Mouse (Mus musculus): ENCODE data around the gene Bmpr1b. TPM values are rescaled to one million over a fixed set of nuclear protein-coding genes. Genes with fewer than 3 reads are reported as not detected.
"Not testable (repeated sequence)": the region's sequence is repeated elsewhere in the genome, so short reads cannot be mapped to it uniquely, and the experiment has no call there.

The Bmpr1b gene
- 2.9 and 4.2 TPM in 2 replicates for polyA plus RNA-seq (2014; fragmentation: Nextera tagmentation; extraction: Ambion mirVana)

DNA sequence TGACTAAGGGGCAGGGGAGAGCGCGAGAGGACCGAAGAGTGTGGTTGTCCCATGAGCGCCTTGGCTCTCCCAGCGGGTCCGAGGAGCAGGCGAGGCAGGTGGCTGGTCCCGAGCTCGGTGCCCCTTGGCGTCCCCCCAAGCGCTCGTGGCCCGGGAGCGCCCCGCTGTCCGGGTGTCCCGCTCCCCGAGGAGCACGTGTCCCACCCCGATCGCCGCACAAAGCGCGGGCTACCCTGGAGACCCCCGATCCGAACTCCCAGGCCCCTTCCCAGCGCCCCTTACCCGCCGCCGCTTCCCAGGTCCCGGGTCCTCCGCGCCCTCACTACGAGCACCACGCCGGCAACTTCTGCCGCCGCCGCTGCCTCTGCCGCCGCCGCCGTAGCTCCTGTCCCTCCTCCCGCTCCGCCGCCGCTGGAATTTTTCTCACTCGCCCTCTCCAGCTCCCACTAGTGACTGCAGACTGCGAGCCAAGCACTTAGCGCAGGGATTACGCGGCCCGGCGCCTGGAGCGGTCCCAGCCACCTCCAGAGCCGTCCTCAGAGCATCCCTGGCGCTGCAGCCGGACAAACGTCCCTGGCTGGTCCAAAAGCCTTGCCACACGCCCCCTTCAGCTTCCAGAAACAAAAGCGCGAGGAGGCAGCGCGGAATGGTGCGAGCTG, at the start of gene Bmpr1b:
TSS of gene Bmpr1b (minus strand) at position 563 of the 659 bp plus-strand sequence.
- DNase-seq: peak; percentile 90
- no peaks in the 10 kb centered on the region for H3K4me1 ChIP-seq (ENCODE audit: control insufficient read depth, insufficient read depth, low read length)
- peak; percentile 92 for ATAC-seq (ENCODE audit: low FRiP score, low TSS enrichment)
- H3K4me3 ChIP-seq (replicated peaks; ENCODE audit: low read depth, low read length): peak within 1 kb of the TSS; percentile 55
- H3K9ac ChIP-seq (replicated peaks; ENCODE audit: low read length): peak within 1 kb of the TSS; percentile 53; the same call in 1 of the 2 replicates
- H3K9me3 ChIP-seq (ENCODE audit: control insufficient read depth, low read length): no peaks in the 10 kb centered on the region
- no peaks in the 10 kb centered on the region for H3K36me3 ChIP-seq (ENCODE audit: control insufficient read depth, insufficient read depth, low read length)
- peaks cover 3% of the 10 kb centered on the region; the same call in 1 of the 2 replicates for H3K27me3 ChIP-seq (ENCODE audit: control insufficient read depth, insufficient read depth, low read length)
- peak within 1 kb of the TSS; percentile 85 for H3K4me2 ChIP-seq (ENCODE audit: low read length)
- 0 out of 2 replicates have a peak within 1 kb of the TSS, but pooled peaks have one; percentile 20 for H3K27ac ChIP-seq (replicated peaks; ENCODE audit: low read depth, low read length)
- WGBS: 0% methylated on average over 65 of the region's 65 CpGs

DNA sequence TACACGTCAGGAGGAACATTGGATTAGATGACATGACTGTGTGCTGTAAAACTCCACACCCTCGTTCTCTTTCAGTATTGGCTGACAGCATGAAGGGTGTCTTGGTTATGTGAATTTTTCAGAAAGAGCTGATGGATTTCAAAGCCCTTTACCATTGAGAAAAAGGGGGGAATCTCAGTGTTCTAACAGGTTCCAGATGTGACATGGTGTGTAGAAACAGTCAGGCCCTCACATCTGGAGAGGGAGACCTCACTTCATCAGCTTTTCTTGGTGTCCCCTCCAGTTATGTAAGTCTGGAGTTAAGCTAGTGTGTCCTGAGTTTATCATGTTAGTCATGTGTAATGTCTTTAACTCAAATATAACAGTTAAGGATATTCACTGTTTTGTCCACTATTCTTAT, 43.6 kb upstream of the Bmpr1b start:
- Histone ChIP-seq H3K4me2 (ENCODE audit: low read length) (no peak overlapping the region), H3K9me3 (ENCODE audit: control insufficient read depth, low read length) (no peaks in the 10 kb centered on the region), H3K36me3 (ENCODE audit: control insufficient read depth, insufficient read depth, low read length) (no peaks in the 10 kb centered on the region), H3K4me1 (ENCODE audit: control insufficient read depth, insufficient read depth, low read length) (no peaks in the 10 kb centered on the region; the same call in 1 of the 2 replicates), H3K27ac (replicated peaks; ENCODE audit: low read depth, low read length) (no peak overlapping the region), H3K27me3 (ENCODE audit: control insufficient read depth, insufficient read depth, low read length) (no peaks in the 10 kb centered on the region), H3K4me3 (replicated peaks; ENCODE audit: low read depth, low read length) (no peak overlapping the region), H3K9ac (replicated peaks; ENCODE audit: low read length) (no peak overlapping the region)
- DNase-seq (no peak), ATAC-seq (ENCODE audit: low FRiP score, low TSS enrichment) (no peak)
- 66% methylated on average over 2 of the region's 2 CpGs for WGBS

DNA sequence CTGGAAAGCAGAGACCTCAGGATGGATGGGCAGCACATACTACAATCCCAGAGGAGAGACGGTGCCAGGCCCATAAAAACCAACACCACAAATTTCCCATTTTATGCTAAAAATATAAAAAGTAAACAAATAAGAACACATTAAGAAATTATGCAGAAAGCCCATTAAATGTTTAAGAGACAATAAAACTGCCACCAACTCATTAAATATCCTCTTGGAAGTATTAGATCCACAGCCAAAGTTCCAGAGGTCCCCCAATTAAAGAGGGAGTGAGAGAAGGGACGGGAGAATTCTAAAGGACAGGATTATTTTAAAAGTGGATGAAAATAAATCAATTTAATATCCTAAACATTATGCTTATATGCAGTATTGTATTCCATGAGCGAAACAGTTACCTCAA, 43.0 kb upstream of the Bmpr1b start:
- H3K9me3 ChIP-seq (ENCODE audit: control insufficient read depth, low read length): no peaks in the 10 kb centered on the region
- H3K27me3 ChIP-seq (ENCODE audit: control insufficient read depth, insufficient read depth, low read length): no peaks in the 10 kb centered on the region

DNA sequence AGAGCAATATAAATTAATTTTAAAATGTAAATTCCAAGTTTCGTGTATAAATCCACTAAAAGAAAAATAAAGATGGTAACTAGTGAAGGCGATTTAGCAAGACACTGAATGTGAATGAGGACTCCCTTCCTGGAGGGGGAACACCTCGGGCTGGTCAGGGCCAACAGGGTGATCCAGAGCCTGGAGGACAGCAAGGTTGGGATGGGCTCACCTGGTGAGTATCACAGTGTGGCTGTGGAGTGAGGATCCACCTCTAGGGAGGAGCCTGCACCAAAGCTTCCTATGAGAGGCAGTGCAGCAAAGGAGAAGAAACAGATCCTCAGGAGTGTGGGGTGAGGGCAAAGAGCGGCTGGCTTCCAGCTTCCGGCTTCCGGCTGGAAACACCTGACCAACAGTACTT, 40.8 kb upstream of the Bmpr1b start:
- no peaks in the 10 kb centered on the region for H3K36me3 ChIP-seq (ENCODE audit: control insufficient read depth, insufficient read depth, low read length)
- H3K4me2 ChIP-seq (ENCODE audit: low read length): no peak overlapping the region
- ATAC-seq (ENCODE audit: low FRiP score, low TSS enrichment) (no peak), DNase-seq (no peak)
- H3K9ac ChIP-seq (replicated peaks; ENCODE audit: low read length): no peak overlapping the region
- no peaks in the 10 kb centered on the region for H3K27me3 ChIP-seq (ENCODE audit: control insufficient read depth, insufficient read depth, low read length)
- H3K4me1 ChIP-seq (ENCODE audit: control insufficient read depth, insufficient read depth, low read length): no peaks in the 10 kb centered on the region; the same call in 1 of the 2 replicates
- WGBS: 84% methylated on average over 6 of the region's 6 CpGs
- no peak overlapping the region for H3K27ac ChIP-seq (replicated peaks; ENCODE audit: low read depth, low read length)
- H3K4me3 ChIP-seq (replicated peaks; ENCODE audit: low read depth, low read length): no peak overlapping the region
- no peaks in the 10 kb centered on the region for H3K9me3 ChIP-seq (ENCODE audit: control insufficient read depth, low read length)

More for the DNA sequence above, 43.0 kb upstream of the Bmpr1b start:
- no peaks in the 10 kb centered on the region for H3K36me3 ChIP-seq (ENCODE audit: control insufficient read depth, insufficient read depth, low read length)
- no peak overlapping the region for H3K4me3 ChIP-seq (replicated peaks; ENCODE audit: low read depth, low read length)
- WGBS: 90% methylated on average over 3 of the region's 3 CpGs
- no peak overlapping the region for H3K4me2 ChIP-seq (ENCODE audit: low read length)
- no peaks in the 10 kb centered on the region; the same call in 1 of the 2 replicates for H3K4me1 ChIP-seq (ENCODE audit: control insufficient read depth, insufficient read depth, low read length)
- DNase-seq (no peak), ATAC-seq (ENCODE audit: low FRiP score, low TSS enrichment) (no peak)
- H3K9ac ChIP-seq (replicated peaks; ENCODE audit: low read length): no peak overlapping the region
- no peak overlapping the region for H3K27ac ChIP-seq (replicated peaks; ENCODE audit: low read depth, low read length)

DNA sequence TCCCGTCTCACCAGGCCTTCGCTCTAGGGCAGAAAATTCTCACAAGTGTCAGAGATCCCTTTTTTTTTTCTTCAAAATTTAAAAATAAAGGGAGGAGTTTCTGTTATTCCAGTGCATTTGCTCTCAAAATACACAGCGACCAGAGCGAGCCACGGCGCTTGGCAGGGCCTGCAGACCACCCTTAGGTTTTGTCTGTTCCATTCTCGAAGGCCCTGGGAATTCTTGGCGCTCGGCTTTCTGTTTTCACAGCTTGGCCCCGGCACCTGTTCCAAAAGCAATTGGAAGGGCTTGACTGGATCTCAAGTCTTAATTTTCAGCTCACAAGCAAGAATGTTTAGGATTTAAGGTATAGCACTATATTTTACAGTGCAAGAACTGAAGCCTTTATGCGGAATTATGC, 39.8 kb upstream of the Bmpr1b start:
- ATAC-seq (ENCODE audit: low FRiP score, low TSS enrichment) (no peak), DNase-seq (no peak)
- Histone ChIP-seq H3K9ac (replicated peaks; ENCODE audit: low read length) (no peak overlapping the region), H3K27ac (replicated peaks; ENCODE audit: low read depth, low read length) (no peak overlapping the region), H3K27me3 (ENCODE audit: control insufficient read depth, insufficient read depth, low read length) (no peaks in the 10 kb centered on the region), H3K4me1 (ENCODE audit: control insufficient read depth, insufficient read depth, low read length) (no peaks in the 10 kb centered on the region; the same call in 1 of the 2 replicates), H3K4me3 (replicated peaks; ENCODE audit: low read depth, low read length) (no peak overlapping the region), H3K9me3 (ENCODE audit: control insufficient read depth, low read length) (no peaks in the 10 kb centered on the region), H3K36me3 (ENCODE audit: control insufficient read depth, insufficient read depth, low read length) (no peaks in the 10 kb centered on the region), H3K4me2 (ENCODE audit: low read length) (no peak overlapping the region)
- WGBS: 84% methylated on average over 11 of the region's 11 CpGs

DNA sequence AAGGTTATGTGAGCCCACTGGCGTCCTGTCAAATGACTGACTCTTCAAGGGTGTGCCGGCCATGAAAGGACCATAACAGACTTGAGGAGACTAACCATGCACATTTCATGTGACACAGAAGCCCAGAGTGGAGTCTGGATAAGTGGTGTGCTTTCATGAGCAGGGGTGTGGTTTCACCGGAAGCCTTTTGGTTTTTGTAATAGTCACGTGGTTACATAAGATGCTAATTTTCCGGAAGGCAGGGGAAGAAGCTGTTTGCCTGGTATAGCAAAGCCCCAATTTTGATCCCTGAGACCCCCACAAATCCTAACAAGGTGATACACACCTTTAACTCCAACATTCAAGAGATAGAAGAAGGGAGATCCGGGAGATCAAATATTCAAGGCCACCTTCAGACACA, 38.3 kb upstream of the Bmpr1b start:
- no peaks in the 10 kb centered on the region for H3K9me3 ChIP-seq (ENCODE audit: control insufficient read depth, low read length)
- no peak overlapping the region for H3K4me2 ChIP-seq (ENCODE audit: low read length)
- no peaks in the 10 kb centered on the region; the same call in 1 of the 2 replicates for H3K4me1 ChIP-seq (ENCODE audit: control insufficient read depth, insufficient read depth, low read length)
- WGBS: 91% methylated on average over 6 of the region's 6 CpGs
- no peak overlapping the region for H3K9ac ChIP-seq (replicated peaks; ENCODE audit: low read length)
- no peak for DNase-seq
- no peak overlapping the region for H3K27ac ChIP-seq (replicated peaks; ENCODE audit: low read depth, low read length)
- no peak overlapping the region for H3K4me3 ChIP-seq (replicated peaks; ENCODE audit: low read depth, low read length)
- H3K36me3 ChIP-seq (ENCODE audit: control insufficient read depth, insufficient read depth, low read length): no peaks in the 10 kb centered on the region
- H3K27me3 ChIP-seq (ENCODE audit: control insufficient read depth, insufficient read depth, low read length): no peaks in the 10 kb centered on the region
- ATAC-seq (ENCODE audit: low FRiP score, low TSS enrichment): no peak

DNA sequence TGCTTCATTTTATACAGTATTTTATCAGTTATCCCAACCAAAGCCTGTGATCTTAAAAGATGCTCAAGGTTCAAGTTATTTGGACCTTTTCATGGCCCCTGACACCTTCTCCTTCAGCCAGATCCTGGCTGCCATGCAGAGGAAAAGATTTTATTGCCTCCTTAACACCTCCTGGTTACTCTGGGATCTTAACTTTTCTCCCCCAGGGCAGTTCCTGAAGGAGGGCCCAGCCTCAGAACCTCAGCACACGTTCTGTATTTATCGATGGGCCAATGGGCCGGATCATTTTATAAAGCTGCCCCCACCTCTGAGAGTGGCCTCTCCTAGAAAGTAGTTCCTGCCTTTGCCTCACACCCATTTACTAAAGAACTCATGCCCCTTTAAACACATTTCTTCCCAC, 37.1 kb upstream of the Bmpr1b start:
- 98% methylated on average over 3 of the region's 3 CpGs for WGBS
- H3K4me3 ChIP-seq (replicated peaks; ENCODE audit: low read depth, low read length): no peak overlapping the region
- H3K9ac ChIP-seq (replicated peaks; ENCODE audit: low read length): no peak overlapping the region

DNA sequence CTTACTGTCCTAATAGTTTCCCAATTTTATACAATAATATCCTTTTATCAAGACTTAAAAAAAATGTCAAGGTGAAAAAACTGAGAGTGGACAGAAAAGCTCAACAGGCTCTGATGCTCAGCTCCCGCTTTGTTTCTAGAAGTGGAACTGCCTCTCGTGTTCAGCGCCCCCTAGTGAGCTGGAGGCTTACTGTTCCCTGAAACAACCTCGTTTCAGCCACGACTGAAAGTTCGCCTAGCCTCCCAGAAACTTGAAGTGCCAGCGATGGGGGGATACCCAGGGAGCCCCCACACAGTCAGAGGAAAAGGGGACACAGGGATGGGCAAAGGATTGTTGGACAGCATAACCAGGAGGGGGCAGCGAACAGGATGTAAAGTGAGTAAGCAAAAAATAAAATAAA, 26.9 kb upstream of the Bmpr1b start:
- ATAC-seq (ENCODE audit: low FRiP score, low TSS enrichment): no peak
- Histone ChIP-seq H3K4me3 (replicated peaks; ENCODE audit: low read depth, low read length) (no peak overlapping the region), H3K9me3 (ENCODE audit: control insufficient read depth, low read length) (no peaks in the 10 kb centered on the region), H3K4me1 (ENCODE audit: control insufficient read depth, insufficient read depth, low read length) (no peaks in the 10 kb centered on the region), H3K27me3 (ENCODE audit: control insufficient read depth, insufficient read depth, low read length) (no peaks in the 10 kb centered on the region), H3K4me2 (ENCODE audit: low read length) (no peak overlapping the region), H3K27ac (replicated peaks; ENCODE audit: low read depth, low read length) (no peak overlapping the region), H3K9ac (replicated peaks; ENCODE audit: low read length) (no peak overlapping the region), H3K36me3 (ENCODE audit: control insufficient read depth, insufficient read depth, low read length) (no peaks in the 10 kb centered on the region)
- WGBS: 88% methylated on average over 8 of the region's 8 CpGs
- no peak for DNase-seq

More for the DNA sequence above, 37.1 kb upstream of the Bmpr1b start:
- Histone ChIP-seq H3K4me1 (ENCODE audit: control insufficient read depth, insufficient read depth, low read length) (no peaks in the 10 kb centered on the region; the same call in 1 of the 2 replicates), H3K9me3 (ENCODE audit: control insufficient read depth, low read length) (no peaks in the 10 kb centered on the region), H3K27me3 (ENCODE audit: control insufficient read depth, insufficient read depth, low read length) (no peaks in the 10 kb centered on the region), H3K27ac (replicated peaks; ENCODE audit: low read depth, low read length) (no peak overlapping the region), H3K4me2 (ENCODE audit: low read length) (no peak overlapping the region), H3K36me3 (ENCODE audit: control insufficient read depth, insufficient read depth, low read length) (no peaks in the 10 kb centered on the region)
- DNase-seq (no peak), ATAC-seq (ENCODE audit: low FRiP score, low TSS enrichment) (no peak)

DNA sequence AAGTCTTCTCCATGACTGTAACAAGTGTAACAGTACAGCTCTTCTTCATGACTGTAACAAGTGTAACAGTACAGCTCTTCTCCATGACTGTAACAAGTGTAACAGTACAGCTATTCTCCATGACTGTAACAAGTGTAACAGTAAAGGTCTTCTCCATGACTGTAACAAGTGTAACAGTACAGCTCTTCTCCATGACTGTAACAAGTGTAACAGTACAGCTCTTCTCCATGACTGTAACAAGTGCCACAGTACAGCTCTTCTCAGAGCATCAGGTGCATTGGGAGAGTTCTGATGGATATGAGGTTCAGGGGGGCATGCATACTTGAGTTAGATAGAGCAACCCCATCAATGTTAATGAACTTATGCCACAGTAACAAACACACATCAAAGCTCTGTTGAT, 22.4 kb upstream of the Bmpr1b start:
- DNase-seq; H3K27ac ChIP-seq (replicated peaks; ENCODE audit: low read depth, low read length); H3K36me3 ChIP-seq (ENCODE audit: control insufficient read depth, insufficient read depth, low read length); H3K4me3 ChIP-seq (replicated peaks; ENCODE audit: low read depth, low read length); H3K9me3 ChIP-seq (ENCODE audit: control insufficient read depth, low read length); ATAC-seq (ENCODE audit: low FRiP score, low TSS enrichment); H3K27me3 ChIP-seq (ENCODE audit: control insufficient read depth, insufficient read depth, low read length); H3K4me1 ChIP-seq (ENCODE audit: control insufficient read depth, insufficient read depth, low read length); H3K9ac ChIP-seq (replicated peaks; ENCODE audit: low read length); H3K4me2 ChIP-seq (ENCODE audit: low read length): not testable (repeated sequence)
